Mouse (Mus musculus): Measurements from ENCODE around the gene Cdc14b. TPM values are rescaled to one million over a fixed set of nuclear protein-coding genes. Genes with fewer than 3 reads are reported as not detected.

Cdc14b gene
- polyA plus RNA-seq, 1 experiment from 2014 or later = 9.4 TPM

DNA sequence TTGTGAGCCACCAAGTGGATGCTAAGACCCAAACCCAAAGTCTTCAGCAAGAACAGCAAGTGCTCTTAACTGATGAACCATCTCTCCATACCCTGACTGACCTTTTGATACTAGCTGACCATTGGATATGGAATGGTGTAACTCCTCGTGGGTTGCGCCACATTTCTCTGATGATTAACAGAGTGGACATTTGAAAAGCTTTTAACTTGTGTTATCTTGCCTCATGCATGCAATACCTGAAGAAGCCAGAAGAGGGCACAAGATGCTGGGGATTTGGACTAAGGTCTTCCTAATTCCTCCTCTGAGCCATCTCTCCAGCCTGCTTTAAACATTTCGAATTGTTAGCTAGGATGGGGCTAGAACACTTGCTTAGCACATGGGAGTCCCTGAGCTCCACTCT lies 94.2 kb downstream of the Cdc14b start:
- WGBS (ENCODE audit: insufficient replicate concordance) = 54% methylated on average over 3 of the region's 3 CpGs
- peak; percentile 64 for ATAC-seq (ENCODE audit: low read depth)
- Histone ChIP-seq H3K4me3 (ENCODE audit: low read depth, low read length) (no peak overlapping the region), H3K27ac (ENCODE audit: low read length) (peak overlapping the region; percentile 41; the same call in 1 of the 2 replicates), H3K4me1 (ENCODE audit: control insufficient read depth, low read depth, low read length) (peaks cover 3% of the 10 kb centered on the region), H3K9ac (ENCODE audit: low read depth, low read length) (no peak overlapping the region), H3K4me2 (ENCODE audit: low read depth, low read length) (no peak overlapping the region), H3K9me3 (replicated peaks; ENCODE audit: control insufficient read depth, low read length) (no peaks in the 10 kb centered on the region), H3K27me3 (ENCODE audit: control insufficient read depth, insufficient read depth, low read depth, low read length) (no peaks in the 10 kb centered on the region), H3K36me3 (ENCODE audit: control insufficient read depth, insufficient read depth) (no peaks in the 10 kb centered on the region; the same call in 1 of the 2 replicates)

DNA sequence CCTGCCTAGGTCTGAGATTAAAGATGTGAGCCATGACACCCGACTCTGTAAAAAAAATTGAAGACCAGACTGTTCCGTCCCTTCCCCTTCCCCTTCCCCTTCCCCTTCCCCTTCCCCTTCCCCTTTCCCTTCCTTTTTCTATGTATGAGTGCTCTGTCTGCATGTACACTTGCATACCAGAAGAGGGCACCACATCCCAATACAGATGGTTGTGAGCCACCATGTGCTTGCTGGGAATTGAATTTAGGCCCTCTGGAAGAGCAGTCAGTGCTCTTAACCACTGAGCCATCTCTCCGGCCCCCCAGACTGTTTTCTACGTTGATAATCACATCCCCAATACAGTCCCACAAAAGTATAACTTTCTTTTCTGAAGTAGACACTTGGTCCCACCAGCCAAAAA lies 94.8 kb downstream of the Cdc14b start:
- Histone ChIP-seq H3K9ac (ENCODE audit: low read depth, low read length) (no peak overlapping the region), H3K27ac (ENCODE audit: low read length) (peak overlapping the region; percentile 41; the same call in 1 of the 2 replicates), H3K4me3 (ENCODE audit: low read depth, low read length) (no peak overlapping the region), H3K27me3 (ENCODE audit: control insufficient read depth, insufficient read depth, low read depth, low read length) (no peaks in the 10 kb centered on the region), H3K4me2 (ENCODE audit: low read depth, low read length) (no peak overlapping the region), H3K36me3 (ENCODE audit: control insufficient read depth, insufficient read depth) (no peaks in the 10 kb centered on the region; the same call in 1 of the 2 replicates), H3K9me3 (replicated peaks; ENCODE audit: control insufficient read depth, low read length) (no peaks in the 10 kb centered on the region), H3K4me1 (ENCODE audit: control insufficient read depth, low read depth, low read length) (peaks cover 3% of the 10 kb centered on the region)
- WGBS (ENCODE audit: insufficient replicate concordance) = 61% methylated on average over 4 of the region's 4 CpGs
- ATAC-seq (ENCODE audit: low read depth) = no peak

DNA sequence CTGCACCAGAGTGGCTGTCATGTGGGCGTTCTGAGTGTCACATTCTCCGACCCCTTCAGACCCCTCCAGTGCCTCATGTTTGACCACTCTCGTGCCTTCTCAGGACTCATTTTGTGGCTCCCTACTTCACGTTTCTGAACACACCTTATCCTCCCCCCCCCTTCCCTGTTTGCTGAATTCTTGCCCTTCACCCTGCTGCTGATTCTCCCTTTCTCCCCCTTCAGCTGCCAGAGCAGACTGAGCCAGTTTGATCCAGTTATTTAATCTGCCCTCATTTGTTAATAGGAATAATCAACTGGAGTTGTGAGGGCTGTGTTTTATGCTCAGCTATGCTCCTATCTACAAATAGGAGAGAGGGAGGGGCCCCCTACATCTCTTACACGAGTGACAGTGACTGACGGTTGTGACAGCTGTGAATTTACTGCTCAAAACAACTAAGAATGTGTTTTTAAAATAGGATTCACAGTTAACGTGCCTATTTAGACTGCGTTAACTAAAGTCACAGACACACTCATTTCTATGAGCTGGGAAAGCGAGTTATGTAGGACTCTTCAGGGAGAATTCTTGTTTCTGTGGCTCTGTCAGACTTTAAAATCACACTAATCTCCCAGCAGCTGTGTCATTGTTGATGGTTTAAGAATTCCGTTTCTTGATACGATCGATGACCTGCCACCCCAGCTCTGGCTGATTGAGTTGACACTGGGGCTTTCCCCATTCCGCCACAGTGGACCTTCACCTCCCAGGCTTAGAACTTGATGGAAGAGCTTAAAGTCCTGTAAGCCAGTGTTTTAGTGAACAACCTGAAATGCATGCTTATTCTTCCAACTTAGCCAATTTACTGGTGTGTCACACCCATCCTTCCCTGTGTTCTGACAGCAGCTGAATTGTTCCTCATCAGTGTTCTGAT lies 96.1 kb downstream of the Cdc14b start:
- no peak overlapping the region for H3K4me2 ChIP-seq (ENCODE audit: low read depth, low read length)
- H3K27me3 ChIP-seq (ENCODE audit: control insufficient read depth, insufficient read depth, low read depth, low read length) = no peaks in the 10 kb centered on the region
- H3K9me3 ChIP-seq (replicated peaks; ENCODE audit: control insufficient read depth, low read length) = no peaks in the 10 kb centered on the region
- no peak overlapping the region for H3K9ac ChIP-seq (ENCODE audit: low read depth, low read length)
- peak; percentile 63 for ATAC-seq (ENCODE audit: low read depth)
- 63% methylated on average over 13 of the region's 13 CpGs for WGBS (ENCODE audit: insufficient replicate concordance)
- H3K36me3 ChIP-seq (ENCODE audit: control insufficient read depth, insufficient read depth) = no peaks in the 10 kb centered on the region; the same call in 1 of the 2 replicates
- no peak overlapping the region for H3K4me3 ChIP-seq (ENCODE audit: low read depth, low read length)
- H3K4me1 ChIP-seq (ENCODE audit: control insufficient read depth, low read depth, low read length) = peaks cover 3% of the 10 kb centered on the region
- H3K27ac ChIP-seq (ENCODE audit: low read length) = peak overlapping the region; percentile 69

DNA sequence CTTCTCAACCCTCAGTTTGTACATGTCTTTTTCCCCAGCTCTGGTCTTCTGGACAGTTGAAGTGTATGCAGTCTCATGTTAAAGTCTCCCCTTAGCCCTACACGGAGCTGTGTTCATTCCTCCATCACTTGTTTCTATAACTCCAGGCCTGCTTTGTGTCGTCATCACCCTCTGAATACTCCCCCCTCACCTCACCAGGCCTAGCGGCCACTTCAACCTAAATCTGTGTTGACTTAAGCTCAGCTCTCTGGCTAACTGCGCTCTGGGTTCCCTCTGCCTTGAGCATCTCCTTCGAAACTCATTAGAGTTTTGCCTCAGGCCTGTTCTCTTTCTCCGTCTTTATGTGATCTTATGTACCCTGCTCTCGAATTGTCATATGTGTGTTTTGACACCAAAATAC lies 97.1 kb downstream of the Cdc14b start:
- H3K4me3 ChIP-seq (ENCODE audit: low read depth, low read length) = no peak overlapping the region
- no peak for ATAC-seq (ENCODE audit: low read depth)
- H3K4me1 ChIP-seq (ENCODE audit: control insufficient read depth, low read depth, low read length) = peaks cover 3% of the 10 kb centered on the region
- WGBS (ENCODE audit: insufficient replicate concordance) = 62% methylated on average over 7 of the region's 7 CpGs
- no peak overlapping the region; the same call in 1 of the 2 replicates for H3K27ac ChIP-seq (ENCODE audit: low read length)
- no peaks in the 10 kb centered on the region; the same call in 1 of the 2 replicates for H3K36me3 ChIP-seq (ENCODE audit: control insufficient read depth, insufficient read depth)
- H3K4me2 ChIP-seq (ENCODE audit: low read depth, low read length) = no peak overlapping the region
- H3K9ac ChIP-seq (ENCODE audit: low read depth, low read length) = no peak overlapping the region
- H3K9me3 ChIP-seq (replicated peaks; ENCODE audit: control insufficient read depth, low read length) = no peaks in the 10 kb centered on the region
- no peaks in the 10 kb centered on the region for H3K27me3 ChIP-seq (ENCODE audit: control insufficient read depth, insufficient read depth, low read depth, low read length)

DNA sequence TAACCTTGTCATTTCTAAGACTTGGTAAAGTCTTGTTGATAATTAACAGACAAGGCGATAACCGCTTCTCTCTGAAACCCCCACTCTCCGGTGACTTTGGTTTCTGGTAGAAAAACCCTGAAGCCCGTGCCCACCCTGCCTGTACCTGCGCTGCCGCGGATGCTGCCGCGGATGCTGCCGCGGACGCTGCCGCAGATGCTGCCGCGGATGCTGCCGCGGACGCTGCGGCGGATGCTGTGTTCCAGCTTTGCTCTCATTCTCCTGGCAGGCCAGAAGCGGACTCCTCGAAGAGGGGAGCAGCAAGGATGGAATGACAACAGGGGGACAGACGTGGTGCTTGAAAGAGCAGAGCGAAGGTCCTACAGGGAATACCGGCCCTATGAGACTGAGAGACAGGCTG lies 105.3 kb downstream of the Cdc14b start:
- no peak for ATAC-seq (ENCODE audit: low read depth)
- Histone ChIP-seq H3K9ac (ENCODE audit: low read depth, low read length) (no peak overlapping the region), H3K9me3 (replicated peaks; ENCODE audit: control insufficient read depth, low read length) (no peaks in the 10 kb centered on the region), H3K4me1 (ENCODE audit: control insufficient read depth, low read depth, low read length) (no peaks in the 10 kb centered on the region), H3K4me2 (ENCODE audit: low read depth, low read length) (no peak overlapping the region), H3K27me3 (ENCODE audit: control insufficient read depth, insufficient read depth, low read depth, low read length) (no peaks in the 10 kb centered on the region), H3K27ac (ENCODE audit: low read length) (no peak overlapping the region), H3K4me3 (ENCODE audit: low read depth, low read length) (no peak overlapping the region), H3K36me3 (ENCODE audit: control insufficient read depth, insufficient read depth) (no peaks in the 10 kb centered on the region)
- WGBS (ENCODE audit: insufficient replicate concordance) = 91% methylated on average over 25 of the region's 25 CpGs

DNA sequence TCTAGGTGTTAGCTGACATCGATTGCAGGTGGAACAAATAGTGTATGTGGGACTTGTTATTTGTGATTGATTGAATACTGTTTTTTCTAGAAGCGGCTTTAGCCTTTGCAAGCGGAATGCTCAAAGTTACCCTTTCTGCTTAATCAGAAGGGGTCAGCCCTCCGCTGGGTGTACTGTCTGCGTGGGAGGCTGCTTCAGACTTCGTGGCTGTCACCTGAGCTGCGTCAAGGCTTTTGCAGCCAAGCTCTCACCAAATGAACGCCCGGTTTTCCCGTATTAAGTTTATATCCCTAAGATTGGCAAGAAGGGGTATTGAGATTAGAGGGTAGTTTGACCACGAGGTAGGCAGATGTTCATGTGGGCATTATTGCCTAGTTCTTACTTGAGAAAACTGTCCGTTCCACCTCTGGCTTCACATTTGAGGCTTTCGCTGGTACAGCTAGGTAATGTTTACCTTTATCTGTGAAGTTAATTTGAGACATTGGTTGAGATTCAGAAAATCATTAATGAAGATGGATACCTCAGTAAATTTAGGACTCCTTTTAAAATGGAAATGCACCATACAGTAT lies 111.9 kb downstream of the Cdc14b start:
- no peak overlapping the region for H3K27ac ChIP-seq (ENCODE audit: low read length)
- H3K4me3 ChIP-seq (ENCODE audit: low read depth, low read length) = peak overlapping the region; percentile 69
- no peaks in the 10 kb centered on the region for H3K9me3 ChIP-seq (replicated peaks; ENCODE audit: control insufficient read depth, low read length)
- no peak overlapping the region for H3K9ac ChIP-seq (ENCODE audit: low read depth, low read length)
- H3K4me1 ChIP-seq (ENCODE audit: control insufficient read depth, low read depth, low read length) = peaks cover 13% of the 10 kb centered on the region
- WGBS (ENCODE audit: insufficient replicate concordance) = 52% methylated on average over 13 of the region's 13 CpGs
- no peaks in the 10 kb centered on the region for H3K36me3 ChIP-seq (ENCODE audit: control insufficient read depth, insufficient read depth)
- H3K4me2 ChIP-seq (ENCODE audit: low read depth, low read length) = peak overlapping the region; percentile 99
- peaks cover 9% of the 10 kb centered on the region for H3K27me3 ChIP-seq (ENCODE audit: control insufficient read depth, insufficient read depth, low read depth, low read length)
- no peak for ATAC-seq (ENCODE audit: low read depth)

DNA sequence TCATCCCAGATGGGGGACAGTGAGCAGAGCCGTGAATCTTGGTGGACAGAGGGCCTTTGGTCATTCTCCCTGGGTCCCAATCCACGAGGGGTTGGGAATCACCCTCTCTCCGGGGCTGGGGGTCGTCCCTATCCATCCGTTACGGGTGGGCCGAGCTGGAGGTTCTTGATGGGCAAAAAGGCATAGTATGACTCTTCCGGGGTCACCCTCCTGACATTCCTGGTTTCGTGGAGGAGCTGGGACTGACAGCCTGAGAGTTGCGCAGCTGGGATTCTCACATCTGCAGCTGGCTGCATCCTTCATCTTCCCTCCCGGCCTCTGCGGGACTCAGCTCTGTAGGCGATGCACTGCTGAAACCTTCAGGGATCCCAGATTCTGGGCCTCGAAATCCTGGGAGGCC lies 112.5 kb downstream of the Cdc14b start:
- no peak for ATAC-seq (ENCODE audit: low read depth)
- Histone ChIP-seq H3K27me3 (ENCODE audit: control insufficient read depth, insufficient read depth, low read depth, low read length) (peaks cover 9% of the 10 kb centered on the region), H3K36me3 (ENCODE audit: control insufficient read depth, insufficient read depth) (no peaks in the 10 kb centered on the region)

DNA sequence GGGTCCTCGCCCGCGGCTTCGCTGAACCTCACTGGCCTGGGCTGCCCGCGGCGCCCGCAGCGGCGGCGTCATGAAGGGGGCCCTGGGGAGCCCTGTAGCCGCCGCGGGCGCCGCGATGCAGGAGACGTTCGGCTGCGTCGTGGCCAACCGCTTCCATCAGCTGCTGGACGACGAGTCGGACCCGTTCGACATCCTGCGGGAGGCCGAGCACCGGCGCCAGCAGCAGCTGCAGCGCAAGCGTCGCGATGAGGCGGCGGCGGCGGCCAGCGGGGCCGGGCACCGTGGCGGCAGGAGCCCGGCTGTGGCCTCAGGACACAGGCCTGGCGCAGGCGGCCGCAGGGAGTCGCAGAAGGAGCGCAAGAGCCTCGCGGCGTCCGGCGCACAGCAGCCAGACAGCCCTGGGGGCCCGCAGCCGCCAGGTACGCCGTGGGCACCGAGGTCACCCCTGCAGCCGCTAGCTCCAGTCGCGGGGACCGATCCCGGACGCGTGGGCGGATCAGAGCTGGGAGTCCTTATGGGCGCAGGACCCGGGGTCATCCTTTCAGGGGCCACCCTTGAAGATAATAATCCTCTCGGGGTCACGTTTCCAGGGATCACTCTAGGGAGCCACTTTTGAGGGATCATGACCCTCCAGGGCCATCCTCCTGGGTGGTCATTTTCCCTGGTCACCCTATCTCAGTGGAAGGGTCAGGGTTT lies 113.0 kb downstream of the Cdc14b start:
- peak overlapping the region; percentile 69 for H3K4me3 ChIP-seq (ENCODE audit: low read depth, low read length)
- H3K9ac ChIP-seq (ENCODE audit: low read depth, low read length) = peak overlapping the region; percentile 79
- under 1% methylated on average over 69 of the region's 71 CpGs for WGBS (ENCODE audit: insufficient replicate concordance)
- no peaks in the 10 kb centered on the region for H3K9me3 ChIP-seq (replicated peaks; ENCODE audit: control insufficient read depth, low read length)
- peak overlapping the region; percentile 72 for H3K27ac ChIP-seq (ENCODE audit: low read length)
- peak overlapping the region; percentile 99 for H3K4me2 ChIP-seq (ENCODE audit: low read depth, low read length)
- peaks cover 13% of the 10 kb centered on the region for H3K4me1 ChIP-seq (ENCODE audit: control insufficient read depth, low read depth, low read length)
- H3K27me3 ChIP-seq (ENCODE audit: control insufficient read depth, insufficient read depth, low read depth, low read length) = peaks cover 9% of the 10 kb centered on the region
- ATAC-seq (ENCODE audit: low read depth) = peak; percentile 53
- no peaks in the 10 kb centered on the region for H3K36me3 ChIP-seq (ENCODE audit: control insufficient read depth, insufficient read depth)

More for the DNA sequence above, 112.5 kb downstream of the Cdc14b start:
- H3K9me3 ChIP-seq (replicated peaks; ENCODE audit: control insufficient read depth, low read length) = no peaks in the 10 kb centered on the region
- peak overlapping the region; percentile 79 for H3K9ac ChIP-seq (ENCODE audit: low read depth, low read length)
- H3K27ac ChIP-seq (ENCODE audit: low read length) = no peak overlapping the region; the same call in 1 of the 2 replicates
- H3K4me3 ChIP-seq (ENCODE audit: low read depth, low read length) = peak overlapping the region; percentile 69
- peaks cover 13% of the 10 kb centered on the region for H3K4me1 ChIP-seq (ENCODE audit: control insufficient read depth, low read depth, low read length)
- WGBS (ENCODE audit: insufficient replicate concordance) = 13% methylated on average over 14 of the region's 14 CpGs
- peak overlapping the region; percentile 99 for H3K4me2 ChIP-seq (ENCODE audit: low read depth, low read length)

Data from liver, embryonic 16.5 days (tissue).